Mouse (Mus musculus) midbrain, postnatal 0 days (tissue): ENCODE measurements at regions not wholly inside any gene's neighbourhood (a gene's known extent, or its start where the extent isn't known, plus 50 kb on each side); places are given as distances from the start of the nearest gene placed in this dataset.

Source experiments
- ATAC-seq: fragments of 200-750 bp; cut with Nextera tagmentation; 2 replicates; pipeline ENCODE4 v1.8.0; 2017; ENCODE audit warnings: moderate number of reproducible peaks, mild to moderate bottlenecking, moderate TSS enrichment, moderate library complexity; ENCODE audit not compliant: low FRiP score
- DNase-seq: peaks from one replicate; pipeline ENCODE4 v3.0.0-alpha.2; 2015; ENCODE audit warnings: low spot score
- H3K27ac ChIP-seq: fragments of 300-500 bp; sonication (generic); 2 replicates; pipeline ENCODE4 v1.5.1; 2014; ENCODE audit warnings: low read depth, mild to moderate bottlenecking, low read length, mixed read lengths
- H3K27me3 ChIP-seq: fragments of 300-500 bp; sonication (generic); 2 replicates; pipeline ENCODE4 v1.6.1; 2014; ENCODE audit warnings: low read length, control low read depth, mixed read lengths; ENCODE audit not compliant: insufficient read depth
- H3K36me3 ChIP-seq: fragments of 300-500 bp; sonication (generic); 2 replicates; pipeline ENCODE4 v1.6.1; 2014; ENCODE audit warnings: low read length, control low read depth, mixed read lengths; ENCODE audit not compliant: insufficient read depth
- H3K4me1 ChIP-seq: fragments of 300-500 bp; sonication (generic); 2 replicates; pipeline ENCODE4 v1.6.1; 2014; ENCODE audit warnings: mild to moderate bottlenecking, control low read depth, antibody characterized with exemption, low read length, mixed read lengths; ENCODE audit not compliant: insufficient read depth
- H3K4me2 ChIP-seq: fragments of 300-500 bp; sonication (generic); 2 replicates; pipeline ENCODE4 v1.6.1; 2014; ENCODE audit warnings: low read depth, mild to moderate bottlenecking, low read length, mixed read lengths; ENCODE audit not compliant: poor library complexity, severe bottlenecking
- H3K4me3 ChIP-seq: fragments of 300-500 bp; sonication (generic); 2 replicates; pipeline ENCODE4 v1.5.1; 2014; ENCODE audit warnings: low read depth, mild to moderate bottlenecking, low read length, moderate library complexity
- H3K9ac ChIP-seq: fragments of 300-500 bp; sonication (generic); replicated peaks from 2 replicates; pipeline ENCODE4 v1.6.1; 2014; ENCODE audit warnings: mild to moderate bottlenecking, low read length, moderate library complexity, mixed read lengths; ENCODE audit not compliant: poor library complexity, severe bottlenecking
- H3K9me3 ChIP-seq: fragments of 300-500 bp; sonication (generic); 2 replicates; pipeline ENCODE4 v1.6.1; 2016; ENCODE audit warnings: low read length, control low read depth
- CTCF ChIP-seq: IDR thresholded peaks from 2 replicates; pipeline ENCODE4 v1.5.1; 2016; ENCODE audit warnings: antibody characterized with exemption, mild to moderate bottlenecking
- WGBS: fragments of 180-500 bp; shearing (Covaris S2); extraction: QIAGEN DNeasy Blood & Tissue Kit; methylation state at CpG from one replicate; pipeline ENCODE4 v1.1.7; 2014; 5-methylcytosine and 5-hydroxymethylcytosine counted together

DNA sequence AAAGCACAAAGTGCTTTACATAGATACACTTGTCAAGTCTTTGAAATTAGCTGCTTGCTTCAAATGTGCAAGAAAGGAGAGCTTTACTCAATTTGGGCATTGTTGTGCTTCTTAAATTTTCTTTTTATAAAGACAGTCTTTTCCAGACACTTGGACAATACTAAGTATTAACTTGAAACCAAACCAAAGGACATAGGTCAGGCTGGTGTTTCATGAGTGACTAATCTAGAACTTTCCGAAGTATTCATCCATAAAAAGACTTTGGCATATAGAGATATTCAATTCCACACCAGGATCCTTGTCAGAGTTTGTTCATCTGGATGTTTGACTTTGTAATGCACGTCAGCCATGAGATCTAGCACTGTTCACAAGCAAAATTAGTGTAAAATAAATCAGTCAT lies 173.0 kb downstream of the Tfec start:
- no peak for ATAC-seq
- WGBS, result 87% methylated on average over 2 of the region's 2 CpGs
- Histone ChIP-seq H3K36me3 (no peaks in the 10 kb centered on the region), H3K9me3 (no peaks in the 10 kb centered on the region), H3K4me2 (no peak overlapping the region), H3K4me1 (no peaks in the 10 kb centered on the region), H3K9ac (no peak overlapping the region), H3K4me3 (no peak overlapping the region), H3K27ac (no peak overlapping the region), H3K27me3 (no peaks in the 10 kb centered on the region)
- no peak for DNase-seq
- TF ChIP-seq CTCF, result no peak

- 94% methylated on average over 4 of the region's 4 CpGs for WGBS
- H3K4me1 ChIP-seq, result no peaks in the 10 kb centered on the region
- ATAC-seq, result no peak
- no peaks in the 10 kb centered on the region for H3K27me3 ChIP-seq
- no peak for DNase-seq
- H3K4me2 ChIP-seq, result no peak overlapping the region
- no peak overlapping the region for H3K9ac ChIP-seq
- no peak overlapping the region for H3K4me3 ChIP-seq
- no peaks in the 10 kb centered on the region for H3K9me3 ChIP-seq
- H3K36me3 ChIP-seq, result no peaks in the 10 kb centered on the region
- no peak overlapping the region for H3K27ac ChIP-seq
- no peak for TF ChIP-seq CTCF
Measured at GRCm38 (mm10) chr6:16704496-16704895, 193.7 kb downstream of the Tfec start.

GRCm38 (mm10) chr6:16703412-16703746 lies 194.9 kb downstream of the Tfec start:
- H3K4me3 ChIP-seq, result no peak overlapping the region
- no peak overlapping the region for H3K4me2 ChIP-seq
- DNase-seq, result no peak
- WGBS, result 87% methylated on average over 3 of the region's 3 CpGs
- no peak overlapping the region for H3K27ac ChIP-seq
- no peak for ATAC-seq
- no peak for TF ChIP-seq CTCF
- H3K27me3 ChIP-seq, result no peaks in the 10 kb centered on the region
- no peaks in the 10 kb centered on the region for H3K36me3 ChIP-seq
- no peaks in the 10 kb centered on the region for H3K9me3 ChIP-seq
- no peak overlapping the region for H3K9ac ChIP-seq
- H3K4me1 ChIP-seq, result no peaks in the 10 kb centered on the region

GRCm38 (mm10) chr6:16702706-16703411 lies 195.4 kb downstream of the Tfec start:
- no peak overlapping the region for H3K4me3 ChIP-seq
- H3K27ac ChIP-seq, result no peak overlapping the region
- DNase-seq (no peak), ATAC-seq (no peak)
- H3K4me1 ChIP-seq, result no peaks in the 10 kb centered on the region
- H3K27me3 ChIP-seq, result no peaks in the 10 kb centered on the region
- H3K9me3 ChIP-seq, result no peaks in the 10 kb centered on the region
- H3K9ac ChIP-seq, result no peak overlapping the region
- no peak for TF ChIP-seq CTCF
- 76% methylated on average over 7 of the region's 7 CpGs for WGBS
- H3K4me2 ChIP-seq, result no peak overlapping the region
- no peaks in the 10 kb centered on the region for H3K36me3 ChIP-seq

- no peak overlapping the region for H3K4me2 ChIP-seq
- no peak overlapping the region for H3K4me3 ChIP-seq
Measured at GRCm38 (mm10) chr6:16697285-16697684, 201.0 kb downstream of the Tfec start.

DNA sequence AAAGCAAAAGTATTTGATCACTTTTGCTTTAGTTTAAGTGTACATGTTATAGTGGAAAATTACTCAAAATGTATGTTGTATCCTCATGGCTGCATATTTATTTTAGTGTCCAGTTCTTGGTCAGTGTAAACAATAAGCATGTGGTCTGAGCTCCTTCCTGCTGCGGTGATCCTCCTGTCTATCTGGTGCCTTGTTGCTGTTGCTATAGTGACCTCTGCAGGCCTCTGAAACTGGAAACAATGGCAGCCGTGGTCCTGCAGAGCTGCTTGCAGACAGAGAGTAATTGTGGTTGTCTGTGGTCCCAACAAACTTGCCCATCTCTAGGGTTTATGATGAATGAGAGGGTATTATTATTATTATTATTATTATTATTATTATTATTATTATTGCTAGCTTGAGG lies 230.2 kb downstream of the Tfec start:
- H3K4me1 ChIP-seq, result no peaks in the 10 kb centered on the region
- TF ChIP-seq CTCF, result peak; percentile 53
- H3K9ac ChIP-seq, result no peak overlapping the region
- H3K27ac ChIP-seq, result no peak overlapping the region
- peak; percentile 42 for DNase-seq
- H3K36me3 ChIP-seq, result no peaks in the 10 kb centered on the region
- WGBS, result 4% methylated on average over 2 of the region's 2 CpGs
- no peaks in the 10 kb centered on the region for H3K27me3 ChIP-seq
- no peak for ATAC-seq
- H3K9me3 ChIP-seq, result 0 out of 2 replicates have a peak, but pooled peaks cover 6% of the 10 kb centered on the region
- no peak overlapping the region for H3K4me3 ChIP-seq
- H3K4me2 ChIP-seq, result no peak overlapping the region

More at GRCm38 (mm10) chr6:16697285-16697684, 201.0 kb downstream of the Tfec start:
- no peaks in the 10 kb centered on the region for H3K9me3 ChIP-seq
- WGBS, result 60% methylated on average over 4 of the region's 4 CpGs
- TF ChIP-seq CTCF, result no peak
- no peak overlapping the region for H3K27ac ChIP-seq
- no peak overlapping the region for H3K9ac ChIP-seq
- H3K4me1 ChIP-seq, result no peaks in the 10 kb centered on the region
- ATAC-seq (no peak), DNase-seq (no peak)
- H3K27me3 ChIP-seq, result no peaks in the 10 kb centered on the region
- no peaks in the 10 kb centered on the region for H3K36me3 ChIP-seq
